Mouse (Mus musculus) right cerebral cortex, postnatal 14 days (tissue): ENCODE measurements around the gene Gm4491.
"Not testable (repeated sequence)": the region's sequence is repeated elsewhere in the genome, so short reads cannot be mapped to it uniquely, and the experiment has no call there.

ENCODE experiments used
- DNase-seq: peaks from one replicate; pipeline ENCODE4 v3.0.0; 2022

Gm4491 gene

GRCm38 (mm10) chr14:57082863-57083262 lies 32.8 kb downstream of the Gm4491 start:
- DNase-seq, result no peak

GRCm38 (mm10) chr14:57075537-57075936 lies 40.1 kb downstream of the Gm4491 start:
- DNase-seq, result no peak

GRCm38 (mm10) chr14:57069906-57070305 lies 45.8 kb downstream of the Gm4491 start:
- DNase-seq, result not testable (repeated sequence)

GRCm38 (mm10) chr14:57066053-57066452 lies 49.6 kb downstream of the Gm4491 start:
- DNase-seq, result no peak
